Mouse (Mus musculus): Measurements from ENCODE around the gene Alox5.

GRCm38 (mm10) chr6:116427552-116427951 is 33.4 kb downstream of the Alox5 start:
- no peak for TF ChIP-seq CTCF (IDR thresholded peaks at IDR 0.05)
- TF ChIP-seq POLR2A (IDR thresholded peaks at IDR 0.05; ENCODE audit: insufficient read depth, low read depth, low read length), result no peak
- TF ChIP-seq EP300 (IDR thresholded peaks at IDR 0.05; ENCODE audit: insufficient read depth, low read depth, low read length), result no peak
